Mouse (Mus musculus) heart, adult 2 months (tissue): ENCODE measurements around the gene 9530003J23Rik.

Experiments
- CTCF ChIP-seq: fragments of 200-600 bp; IDR thresholded peaks from 2 replicates; pipeline ENCODE4 v1.8.1; 2022; ENCODE audit warnings: antibody characterized with exemption, mild to moderate bottlenecking, moderate library complexity
- EP300 ChIP-seq: fragments of 200-500 bp; IDR thresholded peaks from 2 replicates; pipeline ENCODE4 v1.6.1; 2011; ENCODE audit warnings: low read depth, low read length, control low read depth; ENCODE audit not compliant: insufficient read depth
- POLR2A ChIP-seq: fragments of 200-500 bp; IDR thresholded peaks from 2 replicates; pipeline ENCODE4 v1.6.1; 2011; ENCODE audit warnings: mild to moderate bottlenecking, low read depth, low read length, control low read depth; ENCODE audit not compliant: insufficient read depth

DNA sequence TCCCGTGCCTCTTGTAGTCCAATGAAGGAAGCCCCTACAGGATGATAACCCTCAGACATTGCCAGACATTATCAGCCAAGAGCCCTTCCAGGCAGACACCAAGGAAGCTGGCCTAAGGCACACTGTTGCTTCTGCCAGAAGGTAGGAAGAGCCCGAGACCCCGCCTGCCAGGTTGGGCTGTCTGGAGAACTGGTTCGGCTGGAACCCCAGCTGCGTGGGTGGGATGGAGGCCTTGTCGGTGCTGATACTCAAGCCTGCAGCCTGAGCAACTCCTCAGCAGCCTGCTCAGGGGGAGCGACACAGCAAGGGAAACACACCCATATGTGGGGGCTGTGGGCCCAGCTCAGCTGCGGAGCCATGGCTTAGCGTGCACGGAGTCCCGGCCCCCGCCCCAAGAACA, 43.5 kb downstream of the 9530003J23Rik start:
- TF ChIP-seq POLR2A (no peak), CTCF (no peak), EP300 (no peak)
